Mouse (Mus musculus) neural tube, embryonic 12.5 days (tissue): Measurements from ENCODE around the gene Sntb2. TPM values are rescaled to one million over a fixed set of nuclear protein-coding genes. Genes with fewer than 3 reads are reported as not detected.

ENCODE experiments used
- ATAC-seq: fragments of 200-750 bp; cut with Nextera tagmentation; 2 replicates; pipeline ENCODE4 v1.8.0; 2017; ENCODE audit warnings: low read depth, mild to moderate bottlenecking, moderate TSS enrichment, moderate library complexity; ENCODE audit not compliant: low FRiP score
- H3K27ac ChIP-seq: fragments of 300-500 bp; sonication (generic); 2 replicates; pipeline ENCODE4 v1.5.1; 2016
- H3K27me3 ChIP-seq: fragments of 300-500 bp; sonication (generic); replicated peaks from 2 replicates; pipeline ENCODE4 v1.6.1; 2016; ENCODE audit warnings: mild to moderate bottlenecking
- H3K36me3 ChIP-seq: fragments of 300-500 bp; sonication (generic); 2 replicates; pipeline ENCODE4 v1.6.1; 2016; ENCODE audit warnings: mild to moderate bottlenecking
- H3K4me1 ChIP-seq: fragments of 300-500 bp; sonication (generic); 2 replicates; pipeline ENCODE4 v1.6.1; 2016
- H3K4me2 ChIP-seq: fragments of 300-500 bp; sonication (generic); replicated peaks from 2 replicates; pipeline ENCODE4 v1.6.1; 2016; ENCODE audit warnings: mild to moderate bottlenecking
- H3K4me3 ChIP-seq: fragments of 300-500 bp; sonication (generic); 2 replicates; pipeline ENCODE4 v1.5.1; 2016
- H3K9ac ChIP-seq: fragments of 300-500 bp; sonication (generic); 2 replicates; pipeline ENCODE4 v1.6.1; 2016; ENCODE audit warnings: mild to moderate bottlenecking
- H3K9me3 ChIP-seq: fragments of 300-500 bp; sonication (generic); 2 replicates; pipeline ENCODE4 v1.6.1; 2016; ENCODE audit warnings: mild to moderate bottlenecking
- WGBS: fragments of 180-500 bp; shearing (Covaris S2); methylation state at CpG from one replicate; pipeline ENCODE4 v1.1.7; 2016; 5-methylcytosine and 5-hydroxymethylcytosine counted together
- polyA plus RNA-seq: library from polyadenylated mRNA; unstranded; fragments of >200 nt; fragmentation: Nextera tagmentation; extraction: Ambion mirVana; gene quantifications from 2 replicates; pipeline ENCODE4 v1.2.1, GENCODE M21; 2016

The Sntb2 gene
- polyA plus RNA-seq, 1 experiment from 2014 or later: 9.6 TPM

DNA sequence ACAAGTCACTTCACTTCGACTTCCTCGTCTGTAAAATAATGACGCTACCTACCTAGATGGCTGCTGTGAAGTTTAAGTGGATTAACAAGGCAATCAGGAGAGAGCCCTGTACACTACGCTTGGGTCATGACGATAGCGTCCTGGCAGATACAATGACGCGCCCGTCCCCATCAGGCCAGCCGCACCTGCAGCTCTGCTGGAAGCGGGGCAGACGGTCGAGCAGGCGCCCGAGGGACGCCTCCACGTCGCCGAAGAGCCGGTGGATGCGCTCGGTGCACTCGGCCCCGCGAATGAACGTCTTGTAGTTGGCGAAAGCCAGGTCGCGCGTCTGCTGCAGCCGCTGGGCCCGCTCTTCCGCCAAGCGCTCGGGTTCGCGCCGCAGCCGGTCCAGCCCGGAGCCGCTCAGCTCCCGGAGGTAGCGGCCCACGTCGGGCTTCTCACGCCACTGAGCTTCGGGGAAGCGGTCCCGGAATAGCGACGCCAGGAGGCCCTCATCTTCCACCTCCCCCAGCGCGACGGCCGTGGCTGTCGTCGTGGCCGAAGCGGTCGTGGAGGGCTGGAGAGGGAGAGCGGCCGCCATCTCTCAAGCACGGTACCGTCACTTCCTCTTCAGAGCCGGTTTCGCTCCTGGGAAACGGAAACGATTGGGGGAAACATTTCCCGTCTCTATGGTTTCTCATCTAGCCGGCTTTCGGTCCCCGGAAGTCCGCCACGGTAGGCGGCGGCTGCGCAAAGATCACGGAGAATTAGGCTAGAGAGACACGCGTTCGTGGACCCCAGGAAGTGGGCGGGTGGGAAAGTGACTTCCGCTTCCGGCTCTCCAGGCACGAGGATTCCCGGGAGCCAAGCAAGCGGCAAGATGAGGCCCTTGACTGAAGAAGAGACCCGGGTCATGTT, 120.8 kb downstream of the Sntb2 start, which contains the start of the genes Cog8 and Nip7:
TSS of gene Cog8 (minus strand) at position 614 of the 897 bp plus-strand sequence.
TSS of gene Nip7 (plus strand) at position 802 of the 897 bp plus-strand sequence.
- H3K9me3 ChIP-seq: no peaks in the 10 kb centered on the region
- H3K27me3 ChIP-seq: no peaks in the 10 kb centered on the region
- peak within 1 kb of the TSS; percentile 94 for H3K4me2 ChIP-seq
- peak within 1 kb of the TSS; percentile 4; the same call in 1 of the 2 replicates for H3K27ac ChIP-seq
- peak within 1 kb of the TSS; percentile 98 for H3K4me3 ChIP-seq
- under 1% methylated on average over 88 of the region's 88 CpGs for WGBS
- H3K9ac ChIP-seq: peak within 1 kb of the TSS; percentile 83
- peak; percentile 94 for ATAC-seq
- peaks cover 45% of the 10 kb centered on the region for H3K36me3 ChIP-seq
- H3K4me1 ChIP-seq: peaks cover 17% of the 10 kb centered on the region

DNA sequence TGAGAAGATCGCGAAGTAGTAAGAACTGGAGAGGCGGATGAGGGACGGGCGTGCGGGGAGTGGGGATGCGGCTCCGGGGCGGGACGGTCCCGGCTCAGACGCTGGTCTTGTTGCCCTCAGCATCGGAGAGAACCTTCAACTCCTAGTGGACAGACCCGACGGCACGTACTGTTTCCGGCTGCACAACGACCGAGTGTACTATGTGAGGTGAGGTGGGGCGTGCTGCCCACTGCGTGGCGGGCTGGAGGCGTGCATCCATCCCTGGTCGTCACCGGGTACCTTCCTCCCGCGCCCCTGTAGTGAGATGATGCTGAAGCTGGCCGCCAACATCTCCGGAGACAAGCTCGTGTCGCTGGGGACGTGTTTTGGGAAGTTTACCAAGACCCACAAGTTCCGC, 121.4 kb downstream of the Sntb2 start:
- Histone ChIP-seq H3K9ac (peak overlapping the region; percentile 83), H3K4me1 (peaks cover 17% of the 10 kb centered on the region), H3K4me2 (peak overlapping the region; percentile 94), H3K27me3 (no peaks in the 10 kb centered on the region), H3K27ac (no peak overlapping the region), H3K36me3 (peaks cover 38% of the 10 kb centered on the region), H3K4me3 (peak overlapping the region; percentile 98), H3K9me3 (no peaks in the 10 kb centered on the region)
- under 1% methylated on average over 33 of the region's 33 CpGs for WGBS
- ATAC-seq: peak; percentile 76

DNA sequence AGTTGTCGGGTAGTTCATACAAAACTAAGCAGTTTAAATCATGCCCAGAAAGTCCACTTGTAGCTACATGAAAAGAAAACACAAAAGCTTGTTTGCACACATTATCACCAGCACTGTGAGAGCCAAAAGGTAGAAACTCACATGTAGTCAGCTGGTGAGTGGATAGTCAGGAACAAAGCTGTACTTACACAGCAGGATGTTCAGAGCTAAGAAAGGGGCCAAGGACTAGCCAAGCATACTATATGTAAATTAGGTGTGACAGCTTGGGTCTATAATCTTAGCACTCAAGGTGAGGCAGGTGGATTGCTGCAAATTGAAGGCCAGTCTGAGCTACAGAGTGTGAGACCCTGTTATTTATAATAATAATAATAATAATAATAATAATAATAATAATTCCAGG, 127.1 kb downstream of the Sntb2 start:
- no peaks in the 10 kb centered on the region for H3K9me3 ChIP-seq
- no peak for ATAC-seq
- no peak overlapping the region for H3K4me3 ChIP-seq
- 89% methylated on average over 1 of the region's 1 CpGs for WGBS
- no peaks in the 10 kb centered on the region for H3K27me3 ChIP-seq
- H3K27ac ChIP-seq: no peak overlapping the region
- peaks cover 5% of the 10 kb centered on the region for H3K4me1 ChIP-seq
- peaks cover 17% of the 10 kb centered on the region for H3K36me3 ChIP-seq
- H3K9ac ChIP-seq: no peak overlapping the region
- no peak overlapping the region for H3K4me2 ChIP-seq

DNA sequence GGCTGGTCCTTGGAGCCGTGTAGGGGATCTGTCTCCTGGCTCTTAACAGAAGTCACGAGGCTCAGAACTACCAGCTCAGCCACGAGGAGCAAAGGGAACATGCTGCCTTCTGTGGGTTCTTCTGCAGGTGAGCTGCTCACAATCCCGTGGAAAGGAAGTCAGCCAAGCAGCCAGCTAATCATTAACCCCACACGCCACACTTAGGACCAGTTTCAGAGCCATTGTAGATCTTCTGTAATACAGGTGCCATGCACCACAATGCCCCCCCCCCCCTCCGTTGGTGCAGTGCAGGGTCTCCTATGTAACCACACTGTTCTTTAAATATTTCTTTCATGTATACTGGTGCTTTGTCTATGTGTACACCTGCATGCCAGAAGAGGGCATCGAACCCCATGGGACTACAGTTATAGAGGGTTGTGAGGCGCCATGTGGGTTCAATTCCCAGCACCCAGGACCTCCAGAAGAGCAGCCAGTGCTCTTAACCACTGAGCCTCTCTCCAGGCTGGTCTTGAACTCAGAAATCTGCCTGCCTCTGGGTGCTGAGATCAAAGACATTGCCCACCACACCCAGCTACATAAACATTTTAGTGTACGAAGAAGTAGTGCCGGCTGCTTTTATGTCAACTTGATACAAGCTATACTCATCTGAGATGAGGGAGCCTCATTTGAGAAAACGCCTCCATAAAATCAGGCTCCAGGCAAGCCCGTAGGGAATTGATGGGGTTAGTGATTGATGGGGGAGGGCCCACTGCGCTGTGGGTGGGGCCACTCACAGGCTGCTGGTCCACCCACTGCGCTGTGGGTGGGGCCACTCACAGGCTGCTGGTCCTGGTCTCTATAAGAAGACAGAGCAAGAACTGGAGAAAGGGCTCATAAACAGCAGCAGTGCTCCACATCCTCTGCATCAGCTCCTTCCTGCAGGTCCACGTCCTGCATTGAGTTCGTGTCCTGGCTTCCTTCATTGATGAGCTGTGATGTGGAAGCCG, 130.3 kb downstream of the Sntb2 start, which contains the start of gene Tmed6:
TSS of gene Tmed6 (minus strand) at position 134 of the 986 bp plus-strand sequence.
- no peak within 1 kb of the TSS for H3K4me3 ChIP-seq
- no peaks in the 10 kb centered on the region for H3K4me1 ChIP-seq
- H3K4me2 ChIP-seq: no peak within 1 kb of the TSS
- H3K9me3 ChIP-seq: no peaks in the 10 kb centered on the region
- ATAC-seq: no peak
- H3K27me3 ChIP-seq: no peaks in the 10 kb centered on the region
- WGBS: 59% methylated on average over 17 of the region's 17 CpGs
- no peak within 1 kb of the TSS for H3K27ac ChIP-seq
- H3K36me3 ChIP-seq: peaks cover 18% of the 10 kb centered on the region
- H3K9ac ChIP-seq: no peak within 1 kb of the TSS

Other genes with a start within 250 kb of the Sntb2 start
- 0.23 and 0.27 TPM in 2 replicates for gene Has3, start 65.5 kb upstream of the Sntb2 start, polyA plus RNA-seq
- 48.5 and 53.4 TPM in 2 replicates for gene Utp4, start 42.1 kb upstream of the Sntb2 start, polyA plus RNA-seq
- gene Vps4a, start 95.5 kb downstream of the Sntb2 start, polyA plus RNA-seq: 107 and 109 TPM in 2 replicates
- gene Pdf, start 112.9 kb downstream of the Sntb2 start, polyA plus RNA-seq: 43.0 and 43.9 TPM in 2 replicates
- 47.1 and 51.3 TPM in 2 replicates for gene Cog8, start 120.9 kb downstream of the Sntb2 start, polyA plus RNA-seq
- 67.4 and 75.7 TPM in 2 replicates for gene Nip7, start 121.1 kb downstream of the Sntb2 start, polyA plus RNA-seq
- not detected in 2 replicates for gene Tmed6, start 129.9 kb downstream of the Sntb2 start, polyA plus RNA-seq
- gene Terf2, start 160.8 kb downstream of the Sntb2 start, polyA plus RNA-seq: 20.6 and 21.3 TPM in 2 replicates
- 124 and 132 TPM in 2 replicates for gene Cyb5b, start 214.9 kb downstream of the Sntb2 start, polyA plus RNA-seq